Mouse (Mus musculus) neutrophil, adult 5-6 weeks (primary cell): ENCODE measurements around the gene Pdcd6ip. TPM values are rescaled to one million over a fixed set of nuclear protein-coding genes. Genes with fewer than 3 reads are reported as not detected.

Experiments
- ATAC-seq: fragments of 151-379, 151-347 bp; 2 replicates; pipeline ENCODE4 v1.8.0; 2017; ENCODE audit warnings: mild to moderate bottlenecking, moderate TSS enrichment; ENCODE audit not compliant: insufficient number of reproducible peaks, poor library complexity, low FRiP score, severe bottlenecking; ENCODE audit errors: extremely low read depth
- total RNA-seq: library from RNA; stranded (forward); fragments of 200-1000 nt; gene quantifications from 2 replicates; pipeline ENCODE4 v1.2.3, GENCODE M21; 2017

Gene Pdcd6ip
- total RNA-seq, 1 experiment from 2014 or later, result 114 TPM

DNA sequence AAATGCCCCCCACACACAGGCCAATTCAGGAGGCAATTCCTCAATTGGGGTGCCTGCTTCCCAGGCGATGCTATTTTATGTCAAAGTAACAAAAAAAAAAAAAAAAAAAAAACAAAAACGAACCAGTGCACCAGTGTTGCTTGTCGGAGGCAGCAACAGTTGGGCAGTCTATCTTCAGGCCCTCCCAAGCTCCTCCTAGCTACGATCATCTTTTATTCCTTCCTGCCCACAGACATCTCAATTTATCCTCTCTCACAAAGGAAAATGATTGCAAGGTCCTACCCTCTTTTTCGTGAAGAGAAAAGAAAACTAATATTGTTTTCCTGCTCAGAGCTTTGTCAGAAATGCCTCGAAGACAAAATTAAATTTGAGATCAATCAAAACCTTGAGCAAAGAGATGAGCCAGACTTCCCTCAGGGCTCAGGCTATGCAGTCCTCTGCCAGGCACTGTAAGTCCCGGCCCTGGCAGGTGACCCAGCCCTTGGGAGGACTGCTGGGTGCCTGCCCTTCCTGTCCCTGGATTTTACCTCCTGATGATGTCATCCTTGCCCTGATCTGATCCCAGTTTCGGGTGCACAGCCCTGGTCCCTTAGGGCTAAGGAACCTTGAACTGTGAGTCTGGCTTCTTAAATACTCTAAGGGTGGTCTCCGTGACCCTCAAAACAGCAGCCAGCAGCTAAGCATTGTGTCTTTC is 75.6 kb downstream of the Pdcd6ip start:
- ATAC-seq, result no peak

GRCm38 (mm10) chr9:113629632-113630031 is 78.4 kb downstream of the Pdcd6ip start:
- ATAC-seq, result no peak

GRCm38 (mm10) chr9:113629191-113629590 is 78.9 kb downstream of the Pdcd6ip start:
- no peak for ATAC-seq

DNA sequence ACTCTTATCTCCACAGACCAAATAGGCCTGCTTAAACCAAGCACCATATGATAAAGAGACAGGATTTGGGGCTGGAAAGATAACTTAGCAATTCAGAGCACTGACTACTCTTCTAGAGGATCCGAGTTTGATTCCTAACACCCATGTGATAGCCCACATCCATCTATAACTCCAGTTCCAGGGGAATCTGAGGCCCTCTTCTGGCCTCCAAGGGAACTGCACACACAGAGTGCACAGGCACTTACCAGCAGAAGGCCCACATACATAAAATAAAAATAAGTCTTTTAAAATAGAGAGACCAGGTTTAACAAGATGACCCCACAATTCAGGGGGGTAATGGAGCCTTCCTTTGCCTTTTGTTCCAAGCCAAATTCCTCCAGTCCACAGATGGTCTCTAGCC is 79.3 kb downstream of the Pdcd6ip start:
- ATAC-seq, result no peak

DNA sequence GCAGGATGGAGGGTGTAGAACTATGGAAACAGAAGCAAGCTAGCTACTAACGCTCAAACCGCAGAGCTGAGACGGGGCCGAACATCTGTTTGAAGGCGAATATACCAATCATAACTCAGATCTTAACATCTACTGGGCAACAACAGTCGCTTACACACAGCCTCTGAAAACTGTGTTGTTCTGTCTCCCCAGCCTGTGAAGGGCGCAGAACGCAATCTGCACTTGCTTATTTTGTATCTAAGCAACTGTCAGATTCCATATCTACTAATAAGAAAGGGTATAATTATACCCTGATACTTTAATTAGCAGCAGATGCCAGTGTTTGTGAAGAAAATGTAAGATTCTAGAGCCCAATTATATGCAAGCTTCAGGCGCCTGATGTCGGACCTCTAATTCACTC is 81.3 kb downstream of the Pdcd6ip start:
- no peak for ATAC-seq

DNA sequence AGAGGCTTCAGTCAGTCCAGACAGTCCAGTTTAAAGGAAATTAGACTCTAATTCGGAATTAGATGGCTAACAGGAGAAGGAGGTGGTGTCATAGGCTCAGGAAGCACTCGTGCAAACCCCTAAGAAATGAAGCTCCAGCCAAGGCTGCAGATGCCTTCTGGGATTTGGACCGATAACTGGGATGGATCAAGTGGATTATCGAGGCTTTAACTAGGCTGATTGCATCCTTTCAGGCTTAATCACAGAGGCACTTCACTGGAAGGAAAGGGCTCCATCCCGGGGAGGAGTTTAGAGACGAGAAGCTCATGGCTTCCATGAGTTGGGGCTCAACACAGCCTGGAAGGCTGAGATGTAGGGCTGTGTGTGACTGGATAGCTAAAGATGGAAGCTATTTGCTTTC is 84.0 kb downstream of the Pdcd6ip start:
- no peak for ATAC-seq

GRCm38 (mm10) chr9:113617081-113617480 is 91.0 kb downstream of the Pdcd6ip start:
- no peak for ATAC-seq

- ATAC-seq, result no peak
Observed at GRCm38 (mm10) chr9:113610776-113611175, 97.3 kb downstream of the Pdcd6ip start.

- no peak for ATAC-seq
Observed at GRCm38 (mm10) chr9:113602140-113602539, 105.9 kb downstream of the Pdcd6ip start.

Other genes with a start within 250 kb of the Pdcd6ip start
- gene Clasp2, start 33.2 kb upstream of the Pdcd6ip start, total RNA-seq, result 30.8 and 32.5 TPM in 2 replicates
- 155 and 166 TPM in 2 replicates for gene Ubp1, start 222.7 kb upstream of the Pdcd6ip start, total RNA-seq